Mouse (Mus musculus) cortical plate, adult 2 months (tissue): ENCODE data around the gene Slc15a2. TPM values are rescaled to one million over a fixed set of nuclear protein-coding genes. Genes with fewer than 3 reads are reported as not detected.

Experiments used
- H3K27ac ChIP-seq: fragments of 200-500 bp; 2 replicates; pipeline ENCODE4 v1.5.1; 2012; ENCODE audit warnings: low read length, control low read depth, inconsistent platforms; ENCODE audit not compliant: insufficient read depth
- H3K4me1 ChIP-seq: fragments of 200-500 bp; 2 replicates; pipeline ENCODE4 v1.6.1; 2011; ENCODE audit warnings: low read length; ENCODE audit not compliant: control insufficient read depth, insufficient read depth
- H3K4me3 ChIP-seq: fragments of 200-500 bp; 2 replicates; pipeline ENCODE4 v1.5.1; 2011; ENCODE audit warnings: mild to moderate bottlenecking, low read length, control low read depth; ENCODE audit not compliant: insufficient read depth
- CTCF ChIP-seq: fragments of 200-500 bp; IDR thresholded peaks from 2 replicates; pipeline ENCODE4 v1.5.1; 2011; ENCODE audit warnings: mild to moderate bottlenecking, control low read depth, low read length; ENCODE audit not compliant: insufficient read depth; ENCODE audit errors: extremely low read depth
- POLR2A ChIP-seq: fragments of 200-500 bp; IDR thresholded peaks from 2 replicates; pipeline ENCODE4 v1.6.1; 2011; ENCODE audit warnings: mild to moderate bottlenecking, low read length, control low read depth; ENCODE audit not compliant: insufficient read depth; ENCODE audit errors: extremely low read depth
- polyA plus RNA-seq: library from polyadenylated mRNA; depleted of rRNA; stranded (reverse); fragments of >200 nt; gene quantifications from 2 replicates; pipeline ENCODE4 v1.2.3, GENCODE M21; 2012; rRNA removed

Gene Slc15a2
- polyA plus RNA-seq, 1 experiment, result 35.9 TPM

DNA sequence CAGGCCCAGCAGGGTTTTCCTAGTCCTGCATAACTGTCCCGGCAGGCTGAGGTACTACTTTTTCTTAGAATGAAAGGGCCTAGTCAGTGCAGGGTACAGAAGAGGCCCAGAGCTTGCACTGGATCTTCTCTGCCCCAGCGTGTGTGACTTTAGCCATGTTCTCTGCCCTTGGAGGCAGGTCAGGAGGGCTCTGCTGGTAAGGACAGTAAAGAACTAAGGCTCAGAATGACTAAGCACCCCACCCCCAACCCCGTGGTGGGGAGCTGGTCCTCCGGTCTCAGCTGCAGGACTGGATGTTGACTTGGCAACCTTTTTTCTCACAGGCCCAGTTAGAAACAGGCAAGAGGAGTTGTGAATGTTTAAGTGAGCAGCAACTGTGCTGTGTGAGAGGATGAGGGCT lies 62.0 kb downstream of the Slc15a2 start:
- TF ChIP-seq POLR2A, result no peak
- no peak for TF ChIP-seq CTCF
- Histone ChIP-seq H3K27ac (no peak overlapping the region), H3K4me1 (no peaks in the 10 kb centered on the region), H3K4me3 (no peak overlapping the region)

DNA sequence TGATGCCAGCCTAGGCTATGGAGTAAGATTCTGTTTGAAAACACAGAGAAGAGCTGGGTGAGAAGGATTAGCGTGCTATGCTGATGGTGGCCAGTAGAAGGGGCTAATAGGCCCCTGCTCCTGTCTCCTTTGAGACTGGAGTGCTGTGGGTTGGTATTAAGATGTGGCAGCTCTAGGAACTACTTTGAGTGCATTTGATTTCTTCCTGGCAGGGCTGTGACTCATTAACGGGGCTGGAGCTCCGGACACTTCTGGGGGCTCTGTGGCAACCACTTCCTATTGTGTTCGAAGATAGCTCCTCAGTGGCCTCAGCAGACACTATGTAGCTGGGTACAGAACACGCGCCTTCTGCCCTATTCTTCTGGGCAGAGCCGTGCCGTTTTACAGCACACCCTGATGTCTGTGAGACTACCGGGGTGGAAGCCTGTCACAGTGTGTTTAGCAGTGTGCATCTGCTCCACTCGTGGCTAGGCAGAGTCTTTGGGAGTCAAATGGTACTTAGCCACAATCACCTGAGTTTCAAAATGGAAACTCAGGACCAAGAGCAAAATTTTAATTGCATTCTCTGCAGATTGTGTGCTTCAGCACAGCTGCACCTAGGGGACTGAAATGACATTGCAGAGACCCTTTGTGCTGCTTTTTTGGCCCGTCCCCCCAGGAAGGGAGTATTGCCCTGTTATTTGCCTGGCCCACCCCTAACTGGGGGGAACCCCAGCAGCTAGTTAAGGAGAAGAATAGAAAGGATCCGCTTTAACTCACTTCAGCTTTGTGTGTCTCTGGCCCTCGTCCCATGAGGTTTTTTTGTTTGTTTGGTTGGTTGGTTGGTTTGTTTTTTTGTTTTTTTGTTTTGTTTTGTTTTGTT lies 64.3 kb downstream of the Slc15a2 start:
- Histone ChIP-seq H3K4me3 (no peak overlapping the region), H3K27ac (no peak overlapping the region), H3K4me1 (no peaks in the 10 kb centered on the region)
- TF ChIP-seq POLR2A (no peak), CTCF (peak; percentile 29; the same call in 1 of the 2 replicates)

DNA sequence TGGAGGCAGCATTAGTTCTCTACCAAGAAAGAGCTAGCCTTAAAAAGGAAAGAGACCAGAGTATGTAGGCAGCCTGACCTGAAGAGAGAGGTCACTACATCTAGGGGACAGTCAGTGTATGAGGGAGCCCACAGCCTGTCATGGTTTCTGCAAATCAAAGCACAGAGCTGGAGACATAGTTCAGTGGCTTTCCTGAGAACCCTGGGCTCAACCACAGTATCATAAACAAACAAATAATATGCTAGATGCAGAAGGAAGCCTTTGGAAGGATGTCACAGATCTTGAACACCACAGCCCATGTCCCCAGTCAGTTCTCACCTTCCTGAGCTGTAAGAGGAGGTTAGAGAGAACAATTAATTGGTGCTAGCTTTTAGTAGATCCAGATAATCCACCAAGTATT lies 66.1 kb downstream of the Slc15a2 start:
- Histone ChIP-seq H3K27ac (no peak overlapping the region), H3K4me1 (no peaks in the 10 kb centered on the region), H3K4me3 (no peak overlapping the region)
- no peak for TF ChIP-seq POLR2A
- no peak for TF ChIP-seq CTCF

DNA sequence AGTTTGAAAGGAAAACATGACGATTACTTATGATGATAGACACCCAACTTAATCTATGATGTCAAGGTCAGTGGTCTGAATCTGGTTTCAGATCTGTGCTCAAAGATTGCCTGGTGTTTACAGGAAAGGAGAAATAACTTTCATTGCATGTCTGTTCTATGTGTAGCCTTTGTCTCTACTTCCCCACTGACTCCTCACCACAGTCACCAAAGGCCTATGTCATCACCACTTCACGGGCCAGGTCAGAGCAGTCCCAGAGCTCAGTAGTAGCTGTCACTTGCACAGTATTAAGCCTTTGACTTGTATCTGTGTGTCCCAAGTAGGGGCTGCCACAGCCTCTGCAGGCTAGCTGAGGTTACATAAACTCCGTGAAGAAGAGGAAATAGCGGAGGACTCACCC lies 67.3 kb downstream of the Slc15a2 start:
- Histone ChIP-seq H3K27ac (no peak overlapping the region), H3K4me1 (no peaks in the 10 kb centered on the region), H3K4me3 (no peak overlapping the region)
- TF ChIP-seq CTCF (no peak), POLR2A (no peak)

DNA sequence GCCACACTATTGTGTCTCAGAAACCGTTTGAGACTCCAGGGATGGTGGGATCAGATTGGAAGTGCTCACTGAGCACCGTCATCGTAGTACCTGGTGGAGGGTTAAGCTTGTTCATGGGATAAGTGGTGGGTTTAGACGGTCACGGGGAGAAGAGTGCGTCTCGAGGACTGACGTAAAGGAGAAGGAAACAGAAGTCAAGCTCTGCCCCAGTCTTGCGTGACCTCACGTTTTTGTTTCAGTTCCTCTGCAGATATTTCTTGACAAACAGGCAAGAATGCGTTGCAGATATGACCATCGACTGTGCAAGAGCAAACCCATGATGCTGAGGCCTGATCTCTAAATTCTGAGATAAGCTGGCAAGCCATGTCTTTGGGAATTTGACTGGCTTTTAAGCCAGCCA lies 73.0 kb downstream of the Slc15a2 start:
- Histone ChIP-seq H3K4me3 (no peak overlapping the region), H3K4me1 (no peaks in the 10 kb centered on the region), H3K27ac (no peak overlapping the region)
- no peak for TF ChIP-seq CTCF
- TF ChIP-seq POLR2A, result no peak

DNA sequence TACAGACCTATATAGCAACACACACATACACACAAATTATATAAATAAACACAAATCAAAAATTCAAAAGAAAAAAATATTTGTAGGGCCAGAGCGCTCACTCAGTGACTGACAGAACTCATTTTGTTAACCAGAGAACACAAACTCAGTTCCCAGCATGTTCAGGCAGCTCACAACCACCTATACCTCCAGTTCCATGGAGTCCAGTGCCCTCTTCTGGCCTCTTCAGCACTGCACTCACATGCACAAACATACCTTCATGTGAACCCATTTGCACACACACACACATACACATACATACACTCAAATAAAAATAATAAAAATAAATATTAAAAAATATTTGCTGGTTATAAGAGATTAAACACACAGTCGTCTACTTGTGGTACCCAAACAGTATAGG lies 74.0 kb downstream of the Slc15a2 start:
- H3K4me3 ChIP-seq, result no peak overlapping the region
- no peak for TF ChIP-seq CTCF
- TF ChIP-seq POLR2A, result no peak
- no peak overlapping the region for H3K27ac ChIP-seq
- no peaks in the 10 kb centered on the region for H3K4me1 ChIP-seq

DNA sequence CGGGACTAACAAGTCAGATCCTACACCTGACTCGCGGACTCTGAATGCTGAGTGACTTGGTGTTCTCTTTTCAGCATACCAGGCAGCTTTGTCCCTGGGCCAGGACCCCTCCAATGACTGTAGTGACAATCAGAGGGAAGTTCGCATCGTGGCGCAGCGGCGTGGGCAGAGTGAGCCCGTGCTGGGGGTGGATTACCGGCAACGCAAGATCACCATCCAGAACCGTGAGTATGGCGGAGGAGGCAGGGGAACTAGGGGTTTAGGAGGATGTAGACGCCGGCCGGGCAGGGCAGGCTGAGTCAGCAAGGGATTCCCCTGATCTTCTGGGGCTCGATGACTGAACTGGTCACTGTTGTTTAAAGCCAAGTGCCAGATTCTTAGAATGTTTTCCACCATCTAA lies 75.4 kb downstream of the Slc15a2 start:
- TF ChIP-seq POLR2A, result no peak
- no peak overlapping the region for H3K4me3 ChIP-seq
- no peak overlapping the region; the same call in 1 of the 2 replicates for H3K27ac ChIP-seq
- no peaks in the 10 kb centered on the region for H3K4me1 ChIP-seq

DNA sequence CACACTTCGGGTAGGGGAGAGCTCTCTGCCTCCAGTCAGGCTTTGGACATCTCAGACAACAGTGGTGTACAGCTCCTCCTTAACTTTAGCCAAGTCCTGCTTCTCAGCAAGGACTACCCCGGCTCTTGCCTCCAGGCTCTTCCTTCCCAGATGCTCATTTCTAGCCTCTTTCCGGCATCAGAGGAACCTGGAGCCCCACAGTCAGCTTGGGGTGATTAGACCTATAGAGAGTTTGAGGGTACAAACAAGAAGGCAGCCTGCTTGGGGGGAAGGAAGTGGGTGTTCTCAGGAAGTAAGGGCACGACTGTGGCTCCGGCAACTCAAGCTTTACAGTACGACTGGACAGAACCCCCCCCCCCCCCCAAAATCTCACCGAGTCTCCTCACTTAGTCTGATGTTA lies 76.0 kb downstream of the Slc15a2 start:
- no peak overlapping the region for H3K27ac ChIP-seq
- H3K4me3 ChIP-seq, result no peak overlapping the region
- no peak for TF ChIP-seq POLR2A
- no peak for TF ChIP-seq CTCF
- no peaks in the 10 kb centered on the region for H3K4me1 ChIP-seq

DNA sequence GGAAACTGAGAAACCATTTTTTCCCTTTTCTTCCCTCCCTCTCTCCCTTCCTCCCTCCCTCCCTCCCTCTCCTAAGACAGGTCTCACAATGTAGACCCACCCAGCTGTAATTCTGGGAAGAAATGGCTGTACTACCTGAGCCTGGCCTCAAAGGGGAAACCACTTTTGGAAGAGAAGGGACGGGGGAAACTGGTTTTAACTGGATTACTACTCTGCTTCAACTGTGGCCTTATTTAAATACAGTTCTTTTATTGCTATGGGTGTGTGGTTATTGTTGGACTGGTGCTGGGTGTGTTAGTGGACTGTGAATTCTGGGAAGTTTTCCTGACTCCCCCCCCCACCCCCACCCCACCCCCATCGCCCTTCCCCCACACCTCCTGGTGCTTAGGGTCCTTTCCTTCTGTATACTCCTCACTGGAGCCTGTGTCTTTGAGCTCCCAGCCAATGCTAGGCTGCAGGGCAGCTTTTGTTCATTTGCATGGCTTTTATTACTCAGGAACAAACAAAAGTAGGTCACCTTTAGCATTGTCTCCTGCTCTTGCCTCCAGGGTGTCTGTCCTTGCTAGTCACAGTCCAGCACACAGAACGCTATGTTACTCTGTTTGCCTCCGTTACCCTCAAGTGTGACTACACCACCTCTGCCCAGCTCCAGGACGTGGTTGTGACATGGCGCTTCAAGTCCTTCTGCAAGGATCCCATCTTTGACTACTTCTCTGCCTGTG lies 76.9 kb downstream of the Slc15a2 start:
- TF ChIP-seq CTCF (no peak), POLR2A (no peak)
- Histone ChIP-seq H3K4me1 (no peaks in the 10 kb centered on the region), H3K4me3 (no peak overlapping the region), H3K27ac (no peak overlapping the region)

DNA sequence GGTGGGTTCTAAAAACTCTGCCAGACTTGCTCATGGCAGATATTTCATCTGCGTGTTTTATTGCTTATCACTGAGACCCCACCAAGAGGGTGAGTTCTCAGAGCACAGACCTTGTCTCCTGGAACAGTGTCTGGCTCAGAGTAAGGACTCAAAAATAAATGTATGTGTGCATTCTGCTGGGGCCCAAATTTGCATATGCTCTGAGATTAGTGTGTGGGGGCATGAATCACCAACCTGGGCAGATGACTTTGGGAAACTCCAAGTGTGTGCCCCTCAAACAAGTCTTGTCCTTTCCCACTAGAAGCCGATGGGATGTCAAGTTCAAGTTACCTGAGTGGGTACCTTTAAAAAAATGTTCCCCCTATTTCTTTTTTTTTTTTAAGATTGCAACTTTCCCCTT lies 84.3 kb downstream of the Slc15a2 start:
- H3K4me3 ChIP-seq, result no peak overlapping the region
- no peak overlapping the region for H3K27ac ChIP-seq
- no peaks in the 10 kb centered on the region for H3K4me1 ChIP-seq
- no peak for TF ChIP-seq CTCF
- no peak for TF ChIP-seq POLR2A

Other genes starting within 250 kb of the Slc15a2 start
- gene Casr, start 222.8 kb downstream of the Slc15a2 start, polyA plus RNA-seq, result 0.31 and 0.32 TPM in 2 replicates
- gene Cd86, start 118.9 kb downstream of the Slc15a2 start, polyA plus RNA-seq, result 2.7 and 3.2 TPM in 2 replicates
- gene Ildr1, start 91.0 kb downstream of the Slc15a2 start, polyA plus RNA-seq, result 0.36 and 0.42 TPM in 2 replicates
- gene Iqcb1, start 43.4 kb upstream of the Slc15a2 start, polyA plus RNA-seq, result 28.9 and 34.6 TPM in 2 replicates
- gene Eaf2, start 90.0 kb upstream of the Slc15a2 start, polyA plus RNA-seq, result 1.3 and 1.4 TPM in 2 replicates
- 56.0 and 63.5 TPM in 2 replicates for gene Golgb1, start 90.2 kb upstream of the Slc15a2 start, polyA plus RNA-seq
- 6.1 and 7.6 TPM in 2 replicates for gene Hcls1, start 150.0 kb upstream of the Slc15a2 start, polyA plus RNA-seq
- 0.10 and 0.15 TPM in 2 replicates for gene Fbxo40, start 205.5 kb upstream of the Slc15a2 start, polyA plus RNA-seq
- 1.4 TPM in 2 replicates for gene Polq, start 226.8 kb upstream of the Slc15a2 start, polyA plus RNA-seq